Mouse (Mus musculus): ENCODE data around the gene Uvrag. TPM values are rescaled to one million over a fixed set of nuclear protein-coding genes. Genes with fewer than 3 reads are reported as not detected.
A peak's percentile ranks its signal among the peaks of the same experiment; 100 is the strongest.

Uvrag gene
- polyA plus RNA-seq, 1 experiment from 2014 or later: 14.5 TPM

DNA sequence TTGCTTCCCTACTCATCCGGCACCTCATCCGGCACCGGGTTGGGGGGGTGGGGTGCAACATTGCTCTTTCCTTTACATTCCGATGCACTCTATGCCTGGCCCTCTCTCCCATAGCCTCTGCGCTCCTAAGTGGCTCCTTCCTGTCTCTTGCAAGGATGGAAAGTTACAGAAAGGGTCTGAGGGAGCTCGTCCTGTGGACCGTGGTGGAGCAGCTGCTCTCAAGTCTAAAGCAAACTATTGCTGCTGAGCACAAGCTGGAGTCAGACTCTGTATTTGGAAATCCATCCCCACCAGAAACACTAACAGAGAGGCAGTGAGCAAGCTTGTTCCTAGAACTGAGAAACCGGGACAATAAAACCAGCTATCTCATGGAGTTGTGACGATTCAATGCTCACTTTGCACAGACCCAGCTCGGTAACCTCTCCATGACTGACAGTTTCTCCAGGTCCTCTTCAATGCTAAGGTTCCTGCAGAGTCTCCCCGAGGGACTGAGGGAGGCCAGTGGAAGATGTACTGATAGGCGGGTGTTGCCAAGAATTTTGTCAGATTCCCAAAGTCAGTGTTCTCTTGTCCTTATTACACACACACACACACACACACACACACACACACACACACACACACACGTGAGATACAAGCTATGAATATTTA, 975 bp downstream of the Uvrag start:
- DNase-seq (ENCODE audit: low spot score) (peak; percentile 54), ATAC-seq (replicated peaks; ENCODE audit: low FRiP score) (no peak)

DNA sequence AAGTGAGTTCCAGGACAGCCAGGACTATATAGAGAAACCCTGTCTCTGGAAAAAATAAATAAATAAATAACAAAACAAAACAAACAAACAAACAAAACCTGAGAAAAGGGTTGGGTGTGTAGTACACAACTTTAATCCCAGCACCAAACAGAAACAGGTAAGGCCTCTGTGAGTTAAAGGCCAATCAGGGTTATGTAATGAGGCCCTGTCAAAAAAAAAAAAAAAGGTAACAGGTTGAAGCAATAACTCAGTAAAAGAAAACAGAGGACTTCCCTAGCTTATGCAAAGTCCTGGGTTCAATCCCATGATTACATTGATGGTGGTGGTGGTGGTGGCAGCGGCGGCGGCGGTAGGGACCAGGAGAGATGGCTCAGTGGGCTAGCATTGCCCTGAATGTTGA, 3.4 kb downstream of the Uvrag start:
- DNase-seq (ENCODE audit: low spot score) (no peak), ATAC-seq (replicated peaks; ENCODE audit: low FRiP score) (no peak)
- WGBS: 96% methylated on average over 4 of the region's 4 CpGs
- no peak overlapping the region for H3K4me2 ChIP-seq
- no peak overlapping the region for H3K4me3 ChIP-seq (ENCODE audit: low read depth, low read length)
- H3K9me3 ChIP-seq (ENCODE audit: control insufficient read depth, low read length): 0 out of 2 replicates have a peak, but pooled peaks cover 2% of the 10 kb centered on the region
- no peaks in the 10 kb centered on the region for H3K36me3 ChIP-seq (ENCODE audit: control insufficient read depth, insufficient read depth, low read length)
- H3K4me1 ChIP-seq (replicated peaks; ENCODE audit: control insufficient read depth, insufficient read depth, low read length): peaks cover 17% of the 10 kb centered on the region
- no peak overlapping the region for H3K27ac ChIP-seq (ENCODE audit: low read depth, low read length)
- no peak overlapping the region for H3K9ac ChIP-seq (ENCODE audit: low read depth, low read length)
- H3K27me3 ChIP-seq (replicated peaks; ENCODE audit: control insufficient read depth, insufficient read depth, low read length): no peaks in the 10 kb centered on the region

More for the DNA sequence above, 975 bp downstream of the Uvrag start:
- Histone ChIP-seq H3K36me3 (ENCODE audit: control insufficient read depth, insufficient read depth, low read length) (no peaks in the 10 kb centered on the region), H3K9ac (ENCODE audit: low read depth, low read length) (peak overlapping the region; percentile 91), H3K27ac (ENCODE audit: low read depth, low read length) (peak overlapping the region; percentile 58), H3K4me1 (replicated peaks; ENCODE audit: control insufficient read depth, insufficient read depth, low read length) (peaks cover 12% of the 10 kb centered on the region), H3K4me2 (peak overlapping the region; percentile 94), H3K27me3 (replicated peaks; ENCODE audit: control insufficient read depth, insufficient read depth, low read length) (no peaks in the 10 kb centered on the region), H3K9me3 (ENCODE audit: control insufficient read depth, low read length) (0 out of 2 replicates have a peak, but pooled peaks cover 2% of the 10 kb centered on the region), H3K4me3 (ENCODE audit: low read depth, low read length) (peak overlapping the region; percentile 98)
- under 1% methylated on average over 13 of the region's 13 CpGs for WGBS

DNA sequence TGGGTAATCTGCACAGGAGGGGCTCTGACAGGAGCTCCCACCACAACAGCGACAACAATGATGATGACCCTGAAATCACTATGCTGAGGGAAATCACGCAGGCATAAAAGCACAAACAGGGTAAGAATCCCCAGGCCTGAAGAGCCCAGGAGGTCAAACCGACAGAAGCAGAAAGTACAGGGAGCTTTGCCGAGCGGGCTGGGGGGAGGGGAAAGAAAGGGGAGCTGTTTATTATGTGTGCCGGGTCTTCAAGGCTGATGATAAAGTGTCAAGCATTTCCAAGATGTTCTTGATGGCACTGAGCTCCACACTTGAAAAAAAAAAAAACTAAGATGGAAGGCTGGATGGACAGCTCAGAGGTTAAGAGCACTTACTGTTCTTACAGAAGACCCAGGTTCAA, 4.2 kb downstream of the Uvrag start:
- ATAC-seq (replicated peaks; ENCODE audit: low FRiP score) (no peak), DNase-seq (ENCODE audit: low spot score) (no peak)
- Histone ChIP-seq H3K36me3 (ENCODE audit: control insufficient read depth, insufficient read depth, low read length) (no peaks in the 10 kb centered on the region), H3K9me3 (ENCODE audit: control insufficient read depth, low read length) (0 out of 2 replicates have a peak, but pooled peaks cover 2% of the 10 kb centered on the region), H3K4me2 (no peak overlapping the region), H3K27me3 (replicated peaks; ENCODE audit: control insufficient read depth, insufficient read depth, low read length) (no peaks in the 10 kb centered on the region), H3K9ac (ENCODE audit: low read depth, low read length) (no peak overlapping the region), H3K4me1 (replicated peaks; ENCODE audit: control insufficient read depth, insufficient read depth, low read length) (peaks cover 18% of the 10 kb centered on the region), H3K27ac (ENCODE audit: low read depth, low read length) (no peak overlapping the region), H3K4me3 (ENCODE audit: low read depth, low read length) (no peak overlapping the region)
- 72% methylated on average over 6 of the region's 6 CpGs for WGBS

DNA sequence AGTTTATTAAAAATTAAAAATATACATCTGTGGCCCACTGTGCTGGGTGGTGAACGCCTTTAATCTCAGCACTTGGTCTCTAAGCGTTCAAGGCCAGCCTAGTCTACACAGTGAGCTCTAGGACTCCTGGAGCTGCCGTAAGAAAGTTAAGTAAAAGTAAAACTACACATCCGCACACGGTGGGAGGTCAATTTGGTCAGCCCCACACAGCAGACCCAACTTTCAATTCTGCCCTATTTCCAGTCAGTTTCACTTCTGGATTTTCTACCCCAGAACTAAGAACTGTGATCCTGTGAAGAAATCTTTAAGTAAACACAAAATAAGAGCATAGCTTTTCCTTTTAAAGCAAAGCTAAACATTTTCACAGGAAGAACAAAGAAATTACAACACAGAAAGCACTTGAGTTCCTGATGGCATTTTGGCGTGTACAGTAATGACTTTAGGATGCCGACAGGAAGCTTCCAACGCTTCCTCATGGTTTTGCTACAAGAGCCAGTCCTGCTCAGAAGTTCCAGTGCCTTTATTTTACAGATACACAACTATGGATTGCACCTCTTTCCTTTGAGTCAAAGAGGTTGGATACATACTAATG, 7.0 kb downstream of the Uvrag start:
- Histone ChIP-seq H3K27me3 (replicated peaks; ENCODE audit: control insufficient read depth, insufficient read depth, low read length) (no peaks in the 10 kb centered on the region), H3K9ac (ENCODE audit: low read depth, low read length) (no peak overlapping the region), H3K4me1 (replicated peaks; ENCODE audit: control insufficient read depth, insufficient read depth, low read length) (peaks cover 18% of the 10 kb centered on the region), H3K4me2 (no peak overlapping the region), H3K9me3 (ENCODE audit: control insufficient read depth, low read length) (0 out of 2 replicates have a peak, but pooled peaks cover 2% of the 10 kb centered on the region), H3K36me3 (ENCODE audit: control insufficient read depth, insufficient read depth, low read length) (no peaks in the 10 kb centered on the region), H3K4me3 (ENCODE audit: low read depth, low read length) (no peak overlapping the region), H3K27ac (ENCODE audit: low read depth, low read length) (no peak overlapping the region)
- ATAC-seq (replicated peaks; ENCODE audit: low FRiP score): no peak
- no peak for DNase-seq (ENCODE audit: low spot score)
- WGBS: 86% methylated on average over 8 of the region's 8 CpGs

DNA sequence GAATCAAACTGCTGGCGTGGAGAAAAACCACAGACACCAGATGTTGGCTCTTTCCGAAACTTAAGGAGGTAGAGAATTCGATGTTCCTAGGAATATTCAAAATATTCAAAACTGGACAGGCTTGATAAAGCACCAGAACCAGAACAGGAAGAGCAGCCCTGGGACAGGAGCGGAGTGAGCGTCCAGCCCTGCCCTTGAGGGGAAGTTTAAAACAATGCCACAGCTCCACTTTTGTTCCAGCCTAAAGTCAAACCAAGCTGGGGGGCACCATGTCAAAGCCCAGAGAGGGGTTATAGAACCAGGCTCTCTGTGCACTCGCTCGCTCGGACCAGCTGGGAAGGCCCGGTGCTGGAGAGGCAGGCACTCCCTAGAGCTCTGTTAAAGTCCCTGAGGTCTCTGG, 8.3 kb downstream of the Uvrag start:
- H3K4me1 ChIP-seq (replicated peaks; ENCODE audit: control insufficient read depth, insufficient read depth, low read length): peaks cover 31% of the 10 kb centered on the region
- WGBS: 79% methylated on average over 9 of the region's 9 CpGs
- H3K27ac ChIP-seq (ENCODE audit: low read depth, low read length): no peak overlapping the region; the same call in 1 of the 2 replicates
- no peak overlapping the region for H3K4me3 ChIP-seq (ENCODE audit: low read depth, low read length)
- no peak overlapping the region for H3K4me2 ChIP-seq
- no peak overlapping the region for H3K9ac ChIP-seq (ENCODE audit: low read depth, low read length)
- DNase-seq (ENCODE audit: low spot score) (no peak), ATAC-seq (replicated peaks; ENCODE audit: low FRiP score) (no peak)
- no peaks in the 10 kb centered on the region for H3K36me3 ChIP-seq (ENCODE audit: control insufficient read depth, insufficient read depth, low read length)
- no peaks in the 10 kb centered on the region for H3K27me3 ChIP-seq (replicated peaks; ENCODE audit: control insufficient read depth, insufficient read depth, low read length)
- H3K9me3 ChIP-seq (ENCODE audit: control insufficient read depth, low read length): 0 out of 2 replicates have a peak, but pooled peaks cover 2% of the 10 kb centered on the region

DNA sequence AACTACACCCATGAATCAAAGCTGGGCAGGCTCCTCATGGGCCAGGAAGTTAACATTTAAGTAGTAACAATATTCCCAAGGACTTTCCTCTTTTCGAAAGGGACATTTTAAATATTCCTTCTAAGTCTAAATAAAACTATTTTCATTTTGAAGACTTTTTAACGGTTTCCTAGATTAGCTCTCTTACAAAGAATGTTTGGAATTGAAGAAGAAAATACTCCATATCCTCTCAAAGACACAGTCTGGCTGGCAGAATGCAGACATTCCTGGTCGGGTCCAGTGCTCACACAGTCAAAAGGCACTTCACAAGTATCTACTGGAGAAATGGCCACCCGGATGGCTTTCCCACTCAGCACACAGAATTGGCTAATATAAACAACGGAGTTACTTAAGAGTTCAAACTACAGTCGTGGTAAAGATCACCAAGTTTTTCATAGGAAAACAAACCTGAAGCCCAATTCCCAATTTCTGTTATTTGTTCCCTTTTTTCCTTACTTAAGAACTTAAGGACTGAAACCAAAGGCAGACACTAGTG, 9.1 kb downstream of the Uvrag start:
- H3K4me2 ChIP-seq: no peak overlapping the region
- H3K36me3 ChIP-seq (ENCODE audit: control insufficient read depth, insufficient read depth, low read length): no peaks in the 10 kb centered on the region
- DNase-seq (ENCODE audit: low spot score) (no peak), ATAC-seq (replicated peaks; ENCODE audit: low FRiP score) (no peak)
- WGBS: 67% methylated on average over 6 of the region's 6 CpGs
- no peak overlapping the region for H3K4me3 ChIP-seq (ENCODE audit: low read depth, low read length)
- H3K27me3 ChIP-seq (replicated peaks; ENCODE audit: control insufficient read depth, insufficient read depth, low read length): no peaks in the 10 kb centered on the region
- H3K4me1 ChIP-seq (replicated peaks; ENCODE audit: control insufficient read depth, insufficient read depth, low read length): peaks cover 34% of the 10 kb centered on the region
- H3K9ac ChIP-seq (ENCODE audit: low read depth, low read length): no peak overlapping the region
- no peak overlapping the region; the same call in 1 of the 2 replicates for H3K27ac ChIP-seq (ENCODE audit: low read depth, low read length)
- 0 out of 2 replicates have a peak, but pooled peaks cover 2% of the 10 kb centered on the region for H3K9me3 ChIP-seq (ENCODE audit: control insufficient read depth, low read length)

DNA sequence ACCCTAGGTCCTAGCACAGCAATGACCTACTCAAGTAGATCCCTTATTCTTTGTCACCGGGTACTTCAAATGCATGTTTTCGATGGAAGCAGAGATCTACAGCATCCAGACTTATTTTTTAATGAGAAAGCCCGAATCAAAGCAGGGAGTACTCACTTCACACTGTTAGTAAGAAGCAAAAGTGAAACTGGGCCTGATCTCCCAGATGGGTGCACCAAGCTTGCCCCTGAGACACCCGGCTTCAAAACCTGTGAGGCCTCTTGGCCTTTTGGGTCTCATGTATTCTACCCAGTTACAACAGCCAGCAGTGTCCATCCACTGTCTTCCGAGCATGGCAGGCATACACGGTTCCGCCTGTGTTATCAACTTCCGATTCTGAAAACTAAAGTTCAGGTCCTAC, 12.0 kb downstream of the Uvrag start:
- Histone ChIP-seq H3K4me1 (replicated peaks; ENCODE audit: control insufficient read depth, insufficient read depth, low read length) (peaks cover 34% of the 10 kb centered on the region), H3K27ac (ENCODE audit: low read depth, low read length) (no peak overlapping the region)
- 84% methylated on average over 8 of the region's 8 CpGs for WGBS

DNA sequence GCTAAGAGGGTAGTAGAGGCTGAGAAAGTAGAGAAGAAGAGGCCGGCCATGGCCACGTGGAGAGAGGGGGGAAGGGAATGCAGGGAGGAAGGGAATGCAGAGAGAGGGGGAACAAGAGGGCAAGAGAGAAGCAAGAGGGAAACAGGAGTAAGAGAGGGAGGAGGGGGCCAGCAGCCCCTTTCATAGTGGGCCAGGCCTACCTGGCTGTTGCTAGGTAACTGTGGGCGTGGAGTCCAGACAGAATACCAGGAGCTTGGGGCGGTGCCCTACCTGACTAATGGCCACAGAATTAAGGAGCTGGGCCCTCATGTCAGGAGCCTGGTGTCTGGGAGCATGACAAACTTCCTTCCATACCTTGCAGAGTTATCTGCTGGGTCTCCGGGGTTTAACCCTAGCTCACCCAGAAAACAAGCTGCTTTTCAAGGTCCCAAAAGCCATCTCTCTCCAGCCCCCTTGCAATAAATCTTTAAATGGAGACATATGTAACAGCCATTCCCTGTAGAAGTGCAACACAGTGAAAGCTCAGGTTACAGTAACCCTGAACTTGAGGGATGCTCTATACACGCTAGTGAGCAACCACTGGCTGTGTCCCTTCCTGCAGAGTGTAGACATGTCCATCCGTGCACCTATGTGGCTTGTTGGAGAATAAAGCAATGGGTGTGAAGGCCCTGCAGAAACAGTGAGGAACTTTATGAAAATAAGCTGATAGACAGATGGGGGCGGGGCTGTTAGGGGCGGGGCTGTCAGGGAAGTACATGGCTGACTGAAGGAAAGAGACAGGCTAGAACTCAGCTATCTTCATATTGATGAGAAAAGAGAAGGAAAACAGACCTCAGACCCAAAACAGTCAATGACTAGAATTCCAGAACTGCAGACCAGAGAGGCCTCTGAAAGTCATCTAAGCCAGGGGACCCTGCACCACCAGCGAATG, 12.7 kb downstream of the Uvrag start:
- Histone ChIP-seq H3K9me3 (ENCODE audit: control insufficient read depth, low read length) (no peaks in the 10 kb centered on the region), H3K4me2 (no peak overlapping the region), H3K27me3 (replicated peaks; ENCODE audit: control insufficient read depth, insufficient read depth, low read length) (no peaks in the 10 kb centered on the region), H3K9ac (ENCODE audit: low read depth, low read length) (no peak overlapping the region), H3K27ac (ENCODE audit: low read depth, low read length) (peak overlapping the region; percentile 32; the same call in 1 of the 2 replicates), H3K4me1 (replicated peaks; ENCODE audit: control insufficient read depth, insufficient read depth, low read length) (peaks cover 34% of the 10 kb centered on the region), H3K36me3 (ENCODE audit: control insufficient read depth, insufficient read depth, low read length) (peaks cover 5% of the 10 kb centered on the region; the same call in 1 of the 2 replicates), H3K4me3 (ENCODE audit: low read depth, low read length) (no peak overlapping the region)
- ATAC-seq (replicated peaks; ENCODE audit: low FRiP score) (no peak), DNase-seq (ENCODE audit: low spot score) (no peak)
- WGBS: 46% methylated on average over 10 of the region's 10 CpGs

More for the DNA sequence above, 12.0 kb downstream of the Uvrag start:
- no peak overlapping the region for H3K4me3 ChIP-seq (ENCODE audit: low read depth, low read length)
- no peak overlapping the region for H3K4me2 ChIP-seq
- H3K27me3 ChIP-seq (replicated peaks; ENCODE audit: control insufficient read depth, insufficient read depth, low read length): no peaks in the 10 kb centered on the region
- no peak overlapping the region for H3K9ac ChIP-seq (ENCODE audit: low read depth, low read length)
- ATAC-seq (replicated peaks; ENCODE audit: low FRiP score) (no peak), DNase-seq (ENCODE audit: low spot score) (no peak)
- H3K36me3 ChIP-seq (ENCODE audit: control insufficient read depth, insufficient read depth, low read length): peaks cover 5% of the 10 kb centered on the region; the same call in 1 of the 2 replicates
- no peaks in the 10 kb centered on the region for H3K9me3 ChIP-seq (ENCODE audit: control insufficient read depth, low read length)
